Mouse (Mus musculus): ENCODE measurements at regions not wholly inside any gene's neighbourhood (a gene's known extent, or its start where the extent isn't known, plus 50 kb on each side); places are given as distances from the start of the nearest gene placed in this dataset.

GRCm38 (mm10) chr16:63369868-63370267 lies 494.1 kb downstream of the Epha3 start:
- no peak overlapping the region for H3K4me3 ChIP-seq (ENCODE audit: insufficient read depth in 1 of 2, low read depth in 1 of 2, low read length in 2 of 2, poor library complexity in 1 of 2, severe bottlenecking in 1 of 2)
- H3K36me3 ChIP-seq (ENCODE audit: control insufficient read depth, insufficient read depth, low read length, poor library complexity, severe bottlenecking), result no peaks in the 10 kb centered on the region
- no peak for TF ChIP-seq ZNF384 (IDR thresholded peaks at IDR 0.05; ENCODE audit: low read depth, low read length)
- TF ChIP-seq HCFC1 (IDR thresholded peaks at IDR 0.05; ENCODE audit: borderline replicate concordance, insufficient read depth, low read length), result no peak
- no peak for TF ChIP-seq ZC3H11A (IDR thresholded peaks at IDR 0.05; ENCODE audit: borderline replicate concordance, low read depth, low read length)
- no peak for TF ChIP-seq CHD2 (IDR thresholded peaks at IDR 0.05; ENCODE audit: low read depth, low read length)
- TF ChIP-seq MAFK (IDR thresholded peaks at IDR 0.05; ENCODE audit: insufficient read depth, low read depth, low read length), result no peak
- DNase-seq (ENCODE audit: low read depth, low spot score), result no peak
- no peak overlapping the region for H3K9ac ChIP-seq (ENCODE audit: insufficient read depth, low read depth, low read length, poor library complexity, severe bottlenecking)
- in situ Hi-C loops (cut with MboI; ENCODE audit: low sequenced_read_pairs in 2 of 2, unreplicated experiment in 2 of 2), result no loop called here
- no peaks in the 10 kb centered on the region for H3K4me1 ChIP-seq (ENCODE audit: control insufficient read depth in 2 of 2, insufficient read depth in 2 of 2, low read length in 2 of 2, poor library complexity in 1 of 2)
- no peaks in the 10 kb centered on the region for H3K9me3 ChIP-seq (ENCODE audit: control insufficient read depth, insufficient read depth, low read depth, low read length)
- H3K27ac ChIP-seq (ENCODE audit: insufficient read depth, low read depth, low read length, poor library complexity, severe bottlenecking), result no peak overlapping the region

GRCm38 (mm10) chr16:63371275-63371674 lies 492.7 kb downstream of the Epha3 start:
- in situ Hi-C loops (cut with MboI; ENCODE audit: low sequenced_read_pairs in 2 of 2, unreplicated experiment in 2 of 2), result no loop called here
- no peak for DNase-seq (ENCODE audit: low read depth, low spot score)

GRCm38 (mm10) chr16:63404976-63405375 lies 459.0 kb downstream of the Epha3 start:
- no peak for TF ChIP-seq MAFK (IDR thresholded peaks at IDR 0.05; ENCODE audit: insufficient read depth, low read depth, low read length)
- TF ChIP-seq ZNF384 (IDR thresholded peaks at IDR 0.05; ENCODE audit: low read depth, low read length), result no peak
- no peak for TF ChIP-seq ZC3H11A (IDR thresholded peaks at IDR 0.05; ENCODE audit: borderline replicate concordance, low read depth, low read length)
- TF ChIP-seq CHD2 (IDR thresholded peaks at IDR 0.05; ENCODE audit: low read depth, low read length), result no peak
- TF ChIP-seq HCFC1 (IDR thresholded peaks at IDR 0.05; ENCODE audit: borderline replicate concordance, insufficient read depth, low read length), result no peak
- Histone ChIP-seq H3K4me3 (ENCODE audit: insufficient read depth in 1 of 2, low read depth in 1 of 2, low read length in 2 of 2, poor library complexity in 1 of 2, severe bottlenecking in 1 of 2) (no peak overlapping the region), H3K9me3 (ENCODE audit: control insufficient read depth, insufficient read depth, low read depth, low read length) (no peaks in the 10 kb centered on the region), H3K36me3 (ENCODE audit: control insufficient read depth, insufficient read depth, low read length, poor library complexity, severe bottlenecking) (no peaks in the 10 kb centered on the region), H3K27ac (ENCODE audit: insufficient read depth, low read depth, low read length, poor library complexity, severe bottlenecking) (no peak overlapping the region), H3K4me1 (ENCODE audit: control insufficient read depth in 2 of 2, insufficient read depth in 2 of 2, low read length in 2 of 2, poor library complexity in 1 of 2) (no peaks in the 10 kb centered on the region), H3K9ac (ENCODE audit: insufficient read depth, low read depth, low read length, poor library complexity, severe bottlenecking) (no peak overlapping the region)
- DNase-seq (ENCODE audit: low read depth, low spot score), result no peak
- in situ Hi-C loops (cut with MboI; ENCODE audit: low sequenced_read_pairs in 2 of 2, unreplicated experiment in 2 of 2), result no loop called here

More at GRCm38 (mm10) chr16:63371275-63371674, 492.7 kb downstream of the Epha3 start:
- no peak for TF ChIP-seq HCFC1 (IDR thresholded peaks at IDR 0.05; ENCODE audit: borderline replicate concordance, insufficient read depth, low read length)
- TF ChIP-seq ZC3H11A (IDR thresholded peaks at IDR 0.05; ENCODE audit: borderline replicate concordance, low read depth, low read length), result no peak
- no peak for TF ChIP-seq CHD2 (IDR thresholded peaks at IDR 0.05; ENCODE audit: low read depth, low read length)
- no peak for TF ChIP-seq ZNF384 (IDR thresholded peaks at IDR 0.05; ENCODE audit: low read depth, low read length)
- TF ChIP-seq MAFK (IDR thresholded peaks at IDR 0.05; ENCODE audit: insufficient read depth, low read depth, low read length), result no peak
- no peak overlapping the region for H3K4me3 ChIP-seq (ENCODE audit: insufficient read depth in 1 of 2, low read depth in 1 of 2, low read length in 2 of 2, poor library complexity in 1 of 2, severe bottlenecking in 1 of 2)
- no peak overlapping the region for H3K27ac ChIP-seq (ENCODE audit: insufficient read depth, low read depth, low read length, poor library complexity, severe bottlenecking)
- H3K4me1 ChIP-seq (ENCODE audit: control insufficient read depth in 2 of 2, insufficient read depth in 2 of 2, low read length in 2 of 2, poor library complexity in 1 of 2), result no peaks in the 10 kb centered on the region
- no peaks in the 10 kb centered on the region for H3K36me3 ChIP-seq (ENCODE audit: control insufficient read depth, insufficient read depth, low read length, poor library complexity, severe bottlenecking)
- no peaks in the 10 kb centered on the region for H3K9me3 ChIP-seq (ENCODE audit: control insufficient read depth, insufficient read depth, low read depth, low read length)
- H3K9ac ChIP-seq (ENCODE audit: insufficient read depth, low read depth, low read length, poor library complexity, severe bottlenecking), result no peak overlapping the region

- in situ Hi-C loops (cut with MboI; ENCODE audit: low sequenced_read_pairs in 2 of 2, unreplicated experiment in 2 of 2), result no loop called here
- H3K4me1 ChIP-seq (ENCODE audit: control insufficient read depth in 2 of 2, insufficient read depth in 2 of 2, low read length in 2 of 2, poor library complexity in 1 of 2), result no peaks in the 10 kb centered on the region
- no peak for TF ChIP-seq HCFC1 (IDR thresholded peaks at IDR 0.05; ENCODE audit: borderline replicate concordance, insufficient read depth, low read length)
- TF ChIP-seq ZNF384 (IDR thresholded peaks at IDR 0.05; ENCODE audit: low read depth, low read length), result no peak
- TF ChIP-seq CHD2 (IDR thresholded peaks at IDR 0.05; ENCODE audit: low read depth, low read length), result no peak
- no peak for TF ChIP-seq ZC3H11A (IDR thresholded peaks at IDR 0.05; ENCODE audit: borderline replicate concordance, low read depth, low read length)
- TF ChIP-seq MAFK (IDR thresholded peaks at IDR 0.05; ENCODE audit: insufficient read depth, low read depth, low read length), result no peak
- no peak overlapping the region for H3K27ac ChIP-seq (ENCODE audit: insufficient read depth, low read depth, low read length, poor library complexity, severe bottlenecking)
- no peaks in the 10 kb centered on the region for H3K9me3 ChIP-seq (ENCODE audit: control insufficient read depth, insufficient read depth, low read depth, low read length)
- H3K36me3 ChIP-seq (ENCODE audit: control insufficient read depth, insufficient read depth, low read length, poor library complexity, severe bottlenecking), result no peaks in the 10 kb centered on the region
- no peak overlapping the region for H3K9ac ChIP-seq (ENCODE audit: insufficient read depth, low read depth, low read length, poor library complexity, severe bottlenecking)
- DNase-seq (ENCODE audit: low read depth, low spot score), result no peak
- no peak overlapping the region for H3K4me3 ChIP-seq (ENCODE audit: insufficient read depth in 1 of 2, low read depth in 1 of 2, low read length in 2 of 2, poor library complexity in 1 of 2, severe bottlenecking in 1 of 2)
Observed at GRCm38 (mm10) chr16:63412656-63413055, 451.3 kb downstream of the Epha3 start.

GRCm38 (mm10) chr16:63452301-63452700 lies 411.7 kb downstream of the Epha3 start:
- no peaks in the 10 kb centered on the region for H3K9me3 ChIP-seq (ENCODE audit: control insufficient read depth, insufficient read depth, low read depth, low read length)
- DNase-seq (ENCODE audit: low read depth, low spot score), result no peak
- TF ChIP-seq ZC3H11A (IDR thresholded peaks at IDR 0.05; ENCODE audit: borderline replicate concordance, low read depth, low read length), result no peak
- TF ChIP-seq ZNF384 (IDR thresholded peaks at IDR 0.05; ENCODE audit: low read depth, low read length), result no peak
- no peak for TF ChIP-seq HCFC1 (IDR thresholded peaks at IDR 0.05; ENCODE audit: borderline replicate concordance, insufficient read depth, low read length)
- TF ChIP-seq MAFK (IDR thresholded peaks at IDR 0.05; ENCODE audit: insufficient read depth, low read depth, low read length), result no peak
- no peak for TF ChIP-seq CHD2 (IDR thresholded peaks at IDR 0.05; ENCODE audit: low read depth, low read length)
- H3K36me3 ChIP-seq (ENCODE audit: control insufficient read depth, insufficient read depth, low read length, poor library complexity, severe bottlenecking), result no peaks in the 10 kb centered on the region
- H3K4me3 ChIP-seq (ENCODE audit: insufficient read depth in 1 of 2, low read depth in 1 of 2, low read length in 2 of 2, poor library complexity in 1 of 2, severe bottlenecking in 1 of 2), result no peak overlapping the region
- no peak overlapping the region for H3K9ac ChIP-seq (ENCODE audit: insufficient read depth, low read depth, low read length, poor library complexity, severe bottlenecking)
- no peaks in the 10 kb centered on the region for H3K4me1 ChIP-seq (ENCODE audit: control insufficient read depth in 2 of 2, insufficient read depth in 2 of 2, low read length in 2 of 2, poor library complexity in 1 of 2)
- in situ Hi-C loops (cut with MboI; ENCODE audit: low sequenced_read_pairs in 2 of 2, unreplicated experiment in 2 of 2), result no loop called here
- H3K27ac ChIP-seq (ENCODE audit: insufficient read depth, low read depth, low read length, poor library complexity, severe bottlenecking), result no peak overlapping the region
